Mouse (Mus musculus) left cerebral cortex, postnatal 25 days (tissue): ENCODE measurements around the gene H2al1e. TPM values are rescaled to one million over a fixed set of nuclear protein-coding genes. Genes with fewer than 3 reads are reported as not detected.

ENCODE experiments used
- DNase-seq, 2 experiments: peaks; one replicate each; pipeline ENCODE4 v3.0.0; 2022; ENCODE audit warnings: low spot score in 2 of 2, mixed read lengths in 1 of 2
- intact Hi-C: fragments of 180-260 bp; cut with DNase I; formaldehyde crosslinking; loops from one replicate; pipeline ENCODE4 v1.15.1; 2025
- total RNA-seq, 2 experiments: library from RNA; stranded (reverse); gene quantifications; 2 replicates each; pipeline ENCODE4 v1.2.3; 2021

The H2al1e gene
- total RNA-seq, 2 experiments from 2014 or later: not detected

GRCm38 (mm10) chrX:11361261-11361660, 49.5 kb downstream of the H2al1e start:
- intact Hi-C loops: no loop called here
- no peak for DNase-seq

Other genes with a start within 250 kb of the H2al1e start
- not detected for gene H2al1a, start 12.7 kb upstream of the H2al1e start, total RNA-seq
- not detected for gene H2al1b, start 9.5 kb upstream of the H2al1e start, total RNA-seq
- gene H2al1c, start 6.3 kb upstream of the H2al1e start, total RNA-seq: not detected
- gene H2al1d, start 3.1 kb upstream of the H2al1e start, total RNA-seq: not detected
- gene H2al1f, start 3.2 kb downstream of the H2al1e start, total RNA-seq: not detected
- gene H2al1g, start 6.3 kb downstream of the H2al1e start, total RNA-seq: not detected
- gene H2al1h, start 9.6 kb downstream of the H2al1e start, total RNA-seq: not detected
- not detected for gene H2al1i, start 12.7 kb downstream of the H2al1e start, total RNA-seq
- gene H2al1j, start 15.9 kb downstream of the H2al1e start, total RNA-seq: not detected